Mouse (Mus musculus) kidney, adult 8-10 months (tissue): ENCODE results near the gene Prkd2.
A peak's percentile ranks its signal among the peaks of the same experiment; 100 is the strongest.

Experiments used
- DNase-seq, 2 experiments: peaks; one replicate each; pipeline ENCODE4 v3.0.0; 2022

Prkd2 gene

DNA sequence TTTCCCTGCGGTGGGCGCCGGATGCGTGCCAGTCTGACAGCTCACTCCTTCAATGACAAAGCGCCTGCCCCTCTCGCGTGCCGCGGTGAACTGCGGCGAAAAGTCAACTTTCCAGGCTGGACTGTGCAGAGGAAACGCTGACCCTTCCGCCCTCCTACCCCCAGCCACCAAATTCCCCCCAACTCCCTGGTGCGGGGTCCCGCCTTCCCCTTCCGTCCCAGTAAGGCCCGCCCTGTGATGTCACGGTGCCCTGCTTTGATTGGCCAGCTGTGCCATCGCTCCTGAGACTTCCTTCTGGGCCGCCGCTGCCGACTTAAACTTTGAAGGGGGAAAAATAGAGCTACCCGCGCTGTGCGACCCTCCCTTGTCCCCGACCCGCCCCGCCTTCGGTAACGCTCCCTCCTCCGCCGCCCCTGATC, at the start of gene Prkd2:
Gene Prkd2 (plus strand): TSS at position 258 of the 419 bp plus-strand sequence.
- peak; percentile 90 to 93 for DNase-seq

DNA sequence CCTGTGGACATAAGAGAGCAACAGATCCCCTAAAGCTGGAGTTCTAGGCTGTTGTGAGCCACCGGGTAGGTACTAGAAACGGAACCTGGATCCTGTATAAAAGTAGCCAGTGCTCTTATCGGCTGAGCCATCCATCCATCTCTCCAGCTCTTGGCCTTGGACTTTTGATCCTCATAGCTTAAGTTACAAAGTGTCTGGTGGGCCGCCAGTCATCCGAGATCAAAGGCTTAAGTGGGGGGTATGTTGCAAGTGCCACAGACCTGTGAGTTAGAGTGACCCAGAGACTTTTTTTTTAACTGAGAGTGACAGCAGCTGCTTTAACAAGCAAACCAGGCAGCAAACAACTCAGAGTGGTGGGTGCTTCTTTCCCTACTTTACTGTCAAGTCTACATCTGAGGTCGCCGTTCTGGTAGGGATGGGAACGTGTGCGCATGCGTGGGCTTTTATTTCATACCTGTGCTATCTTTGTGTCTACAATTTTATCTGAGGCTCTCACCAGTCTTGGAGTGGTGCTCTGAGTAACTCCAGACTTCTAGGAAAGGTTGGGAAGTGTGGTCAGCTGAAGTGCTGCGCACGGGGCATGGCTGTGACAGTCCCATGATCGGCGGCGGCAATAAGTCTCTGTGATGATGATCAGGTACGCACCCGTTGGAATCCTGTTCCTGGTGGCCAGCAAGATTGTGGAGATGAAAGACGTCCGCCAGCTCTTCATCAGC, 49.5 kb upstream of the Prkd2 start:
- DNase-seq: no peak

DNA sequence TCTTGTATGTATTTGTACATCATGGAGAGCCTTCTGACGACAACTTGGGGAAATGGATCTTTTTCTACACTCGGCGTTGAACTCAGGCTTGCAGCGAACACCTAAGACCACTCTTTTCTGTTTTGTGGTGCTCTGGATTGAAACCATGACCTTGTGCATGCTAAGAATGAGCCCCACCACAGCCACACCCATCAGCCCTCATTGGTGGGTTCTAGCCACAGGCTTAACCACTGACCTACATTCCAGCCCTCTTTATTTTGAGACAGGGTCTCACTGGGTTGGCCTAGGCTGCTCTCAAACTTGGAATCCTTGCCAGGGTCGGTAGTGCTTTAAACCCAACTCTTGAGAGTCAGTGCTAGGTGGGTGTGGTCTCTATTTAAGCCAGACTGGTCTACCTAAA, 47.8 kb upstream of the Prkd2 start:
- DNase-seq: no peak

DNA sequence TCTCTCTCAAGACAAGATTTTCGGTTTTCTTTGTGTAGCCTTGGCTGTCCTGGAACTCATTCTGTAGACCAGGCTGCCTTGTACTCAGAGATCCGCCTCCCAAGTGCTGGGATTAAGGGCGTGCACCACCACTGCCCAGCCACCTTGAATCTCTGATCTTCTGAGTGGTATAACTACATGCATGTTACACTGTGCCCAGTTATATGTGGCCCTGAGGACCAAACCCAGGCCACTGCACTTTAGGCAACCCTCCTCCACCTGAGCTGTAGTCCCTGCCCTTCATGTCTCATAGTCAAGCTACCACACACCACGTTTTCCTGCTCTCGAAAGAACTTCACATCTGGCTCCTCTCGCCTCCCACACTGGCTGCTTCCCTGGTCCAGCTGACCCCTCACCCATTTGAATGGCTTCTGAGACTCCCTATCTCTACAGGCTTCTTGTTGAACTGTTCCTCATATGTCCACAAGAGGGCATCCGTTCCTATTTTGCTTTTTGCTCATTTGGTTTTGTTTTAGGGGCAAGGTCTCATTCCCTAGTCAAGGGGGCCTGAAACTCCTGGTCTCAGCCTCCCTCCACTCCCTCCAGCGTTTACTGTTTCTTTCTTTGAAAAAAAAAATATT, 38.2 kb upstream of the Prkd2 start:
- DNase-seq: no peak

DNA sequence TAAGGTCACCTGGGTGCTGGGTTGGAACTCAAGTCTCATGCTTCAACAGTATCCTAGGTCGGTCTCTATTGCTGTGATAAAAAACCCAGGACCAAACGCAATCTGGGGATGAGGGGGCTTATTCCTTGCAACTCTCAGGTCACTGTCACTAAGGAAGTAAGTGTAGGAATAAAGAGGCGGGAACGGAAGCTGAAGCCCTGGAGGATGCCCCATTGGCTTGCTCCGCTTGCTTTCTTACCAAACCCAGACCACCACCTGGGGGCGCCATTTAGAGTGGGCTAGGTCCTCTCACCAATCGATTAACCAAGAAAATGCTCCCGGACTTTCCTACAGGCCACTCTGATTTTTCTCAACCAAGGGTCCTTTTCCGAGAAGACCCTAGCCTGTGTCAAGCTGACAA, 34.8 kb upstream of the Prkd2 start:
- no peak for DNase-seq

DNA sequence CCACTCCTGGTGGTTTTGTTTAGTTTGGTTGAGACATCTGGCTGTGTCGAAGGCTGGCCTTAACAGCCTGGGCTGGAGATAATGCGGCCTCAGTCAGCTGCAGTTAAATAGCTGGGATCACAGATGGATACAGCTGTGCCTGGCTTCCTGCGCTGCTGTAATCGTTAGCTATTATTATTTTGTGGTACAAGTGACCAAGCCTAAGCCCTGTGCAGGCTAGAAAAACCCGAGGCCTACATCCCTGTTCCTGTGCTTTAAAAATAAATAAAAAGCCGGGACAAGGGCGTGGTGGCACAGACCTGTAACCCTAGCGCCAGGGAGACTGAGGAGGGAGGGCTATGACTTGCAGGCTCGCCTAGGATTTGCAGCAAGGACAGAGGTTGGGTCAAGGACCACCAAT, 34.1 kb upstream of the Prkd2 start:
- DNase-seq: no peak

DNA sequence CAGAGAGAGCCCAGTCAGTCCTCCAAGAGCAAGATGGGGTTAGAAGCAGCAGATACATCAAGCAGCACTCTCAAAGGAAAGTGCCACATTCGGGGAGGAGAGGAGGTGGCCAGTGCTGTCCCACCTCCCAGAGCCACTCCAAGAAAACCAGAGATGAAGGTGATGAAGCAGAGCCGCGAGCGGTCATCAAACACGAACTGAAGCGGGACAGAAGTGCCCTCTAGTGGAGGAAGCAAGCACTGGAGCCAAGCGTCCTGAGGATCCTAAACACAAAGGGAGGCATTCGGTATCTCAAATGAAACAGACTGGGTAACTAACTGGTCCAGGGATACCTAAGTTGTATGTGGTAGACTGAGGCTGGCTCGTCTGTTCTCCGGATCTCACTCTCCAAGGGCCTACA, 33.0 kb upstream of the Prkd2 start:
- peak; percentile 47 to 73 for DNase-seq

DNA sequence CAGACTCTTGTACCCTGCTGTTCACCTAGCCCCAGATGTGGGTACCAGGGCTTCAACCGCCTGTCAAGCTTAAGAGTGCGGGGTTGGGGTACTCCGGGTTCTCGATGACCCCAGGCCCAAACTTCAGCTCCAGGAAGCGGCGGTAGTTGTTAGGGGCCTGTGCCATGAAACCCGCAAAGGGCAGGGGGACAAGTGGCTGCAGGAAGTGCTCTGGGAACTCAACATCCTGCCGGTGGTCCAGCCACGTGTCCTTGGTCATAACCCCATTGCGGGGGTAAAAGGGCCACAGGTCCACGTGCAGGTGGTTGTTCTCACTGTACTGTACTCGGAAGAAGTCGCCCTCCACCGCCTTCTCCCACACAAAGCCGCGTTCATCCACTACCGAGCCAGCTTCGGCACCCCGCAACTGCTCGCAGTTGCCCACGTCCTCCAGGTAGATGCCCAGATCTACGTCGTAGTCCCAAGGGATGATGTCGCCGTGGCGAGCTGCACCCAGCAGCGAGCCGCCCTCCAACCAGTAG, 32.2 kb upstream of the Prkd2 start:
- DNase-seq: no peak

DNA sequence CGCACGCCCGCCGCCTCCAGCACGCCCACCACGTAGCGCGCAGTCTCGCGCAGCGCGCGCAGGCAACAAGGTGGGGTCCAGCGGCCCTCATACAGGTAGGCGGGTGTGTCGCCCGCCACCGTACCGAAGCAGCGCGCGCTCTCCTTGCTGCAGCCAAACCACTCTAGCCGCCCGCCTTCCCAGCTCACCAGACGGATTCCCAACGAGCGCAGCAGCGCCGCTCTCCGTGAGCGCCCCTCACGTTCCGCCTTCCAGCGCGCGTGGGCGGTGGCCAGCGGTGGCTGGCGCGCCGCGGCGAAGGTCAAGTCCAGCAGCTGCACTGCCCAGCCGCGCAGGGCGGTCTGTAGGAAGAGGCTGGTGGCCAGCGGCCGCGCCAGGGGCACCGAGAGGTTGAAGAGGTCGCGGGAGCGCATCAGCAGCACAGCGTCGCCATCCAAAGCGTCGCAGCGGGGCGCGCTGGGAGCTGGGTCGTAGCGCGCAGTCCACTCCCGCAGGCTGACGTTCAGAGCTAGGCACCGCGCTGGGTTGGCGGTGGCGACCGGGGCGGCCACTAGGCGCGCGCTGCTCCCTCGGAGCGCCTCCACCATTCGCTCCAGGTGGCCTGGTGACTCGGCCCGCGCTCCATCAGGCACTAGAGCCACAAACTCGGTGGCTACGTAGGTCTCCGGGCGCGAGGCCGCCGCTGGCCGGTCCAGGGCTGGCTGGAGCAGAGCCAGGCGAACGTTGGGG, 31.6 kb upstream of the Prkd2 start:
- DNase-seq: no peak

DNA sequence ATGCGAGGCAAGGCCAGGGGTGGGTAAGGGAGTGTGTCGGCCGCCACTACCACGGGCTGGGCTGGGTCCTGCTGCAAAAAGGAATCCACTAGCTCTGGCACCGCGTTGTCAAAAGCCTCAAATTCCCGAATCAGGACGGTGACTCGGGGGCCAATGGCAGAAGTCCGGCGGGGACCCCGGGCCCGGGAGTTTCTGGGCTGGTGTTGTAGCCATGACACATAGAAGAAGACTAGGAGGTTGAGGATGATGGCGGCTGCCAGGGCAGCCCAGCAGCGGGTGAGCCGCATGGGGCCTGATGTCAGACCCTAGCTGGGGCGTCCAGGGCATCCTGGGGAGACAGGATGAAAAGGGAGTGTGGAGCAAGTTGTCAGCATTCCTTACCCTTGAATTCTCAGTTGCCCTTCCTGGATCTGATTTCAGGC, 31.0 kb upstream of the Prkd2 start:
- DNase-seq: no peak

DNA sequence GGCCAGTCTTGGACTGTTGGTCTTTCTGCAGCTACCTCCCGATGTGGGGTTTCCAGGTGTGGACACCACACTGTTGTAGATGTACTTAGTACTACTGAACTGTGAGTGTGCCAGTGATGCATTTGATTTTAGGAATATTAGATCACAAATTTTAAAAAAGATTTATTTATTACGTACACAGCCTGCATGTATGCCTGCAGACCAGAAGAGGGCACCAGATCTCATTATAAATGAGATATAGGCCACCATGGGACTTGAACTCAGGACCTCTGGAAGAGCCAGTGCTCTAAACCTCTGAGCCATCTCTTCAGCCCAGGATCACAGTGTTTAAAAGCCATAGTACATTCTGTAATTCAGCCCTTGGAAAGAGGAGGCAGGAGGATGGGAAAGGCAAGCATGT, 30.2 kb upstream of the Prkd2 start:
- no peak for DNase-seq

DNA sequence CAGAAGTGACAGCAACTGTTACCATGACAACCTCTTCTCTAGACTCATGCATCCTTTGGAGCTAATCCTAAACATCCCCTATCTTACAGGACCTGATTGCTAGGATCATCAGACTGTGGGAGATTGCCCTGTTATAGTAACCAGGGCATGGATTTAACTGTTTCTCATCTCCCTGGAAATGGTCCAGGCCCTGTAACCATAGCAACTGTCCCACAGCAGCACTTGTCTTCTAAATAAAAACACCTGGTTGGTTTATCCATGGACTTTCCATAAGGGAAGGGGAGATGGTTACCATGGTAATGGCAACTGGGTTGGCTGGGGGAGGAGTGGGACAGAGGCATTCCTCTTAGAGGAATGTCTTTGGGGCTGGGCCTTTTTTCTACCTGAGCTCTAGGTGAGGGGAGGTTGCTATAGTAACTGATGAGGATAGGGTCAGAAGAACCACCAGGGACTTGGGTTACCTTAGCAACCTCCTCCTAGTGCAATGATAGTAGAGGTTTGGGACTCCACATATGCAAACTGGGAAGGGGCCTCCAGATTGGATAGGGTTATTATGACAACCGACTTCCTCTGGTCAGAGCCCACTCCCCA, 27.3 kb upstream of the Prkd2 start, which contains the start of gene Strn4:
Gene Strn4 (plus strand): TSS at position 539 of the 591 bp plus-strand sequence.
- DNase-seq: peak in 1 of 2 experiments; percentile 25

DNA sequence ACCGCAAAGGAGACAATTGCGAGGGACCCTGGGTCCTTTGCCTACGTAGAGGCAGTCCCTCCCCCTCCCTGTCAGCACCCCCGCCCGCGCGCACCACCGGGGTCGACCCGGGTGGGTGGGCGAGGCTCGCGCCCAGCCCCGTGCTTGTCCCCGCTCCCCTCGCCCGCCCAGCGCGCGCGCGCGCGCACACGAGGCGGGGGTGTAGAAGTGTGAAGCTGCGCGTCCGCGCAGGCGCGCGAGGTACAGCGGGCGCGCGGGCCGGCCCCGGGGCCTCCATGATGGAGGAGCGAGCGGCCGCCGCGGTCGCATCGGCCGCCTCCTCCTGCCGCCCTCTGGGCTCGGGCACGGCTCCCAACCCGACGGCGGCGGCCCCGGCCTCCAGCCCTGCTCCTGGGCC, 26.6 kb upstream of the Prkd2 start:
- DNase-seq: peak; percentile 55 to 63

DNA sequence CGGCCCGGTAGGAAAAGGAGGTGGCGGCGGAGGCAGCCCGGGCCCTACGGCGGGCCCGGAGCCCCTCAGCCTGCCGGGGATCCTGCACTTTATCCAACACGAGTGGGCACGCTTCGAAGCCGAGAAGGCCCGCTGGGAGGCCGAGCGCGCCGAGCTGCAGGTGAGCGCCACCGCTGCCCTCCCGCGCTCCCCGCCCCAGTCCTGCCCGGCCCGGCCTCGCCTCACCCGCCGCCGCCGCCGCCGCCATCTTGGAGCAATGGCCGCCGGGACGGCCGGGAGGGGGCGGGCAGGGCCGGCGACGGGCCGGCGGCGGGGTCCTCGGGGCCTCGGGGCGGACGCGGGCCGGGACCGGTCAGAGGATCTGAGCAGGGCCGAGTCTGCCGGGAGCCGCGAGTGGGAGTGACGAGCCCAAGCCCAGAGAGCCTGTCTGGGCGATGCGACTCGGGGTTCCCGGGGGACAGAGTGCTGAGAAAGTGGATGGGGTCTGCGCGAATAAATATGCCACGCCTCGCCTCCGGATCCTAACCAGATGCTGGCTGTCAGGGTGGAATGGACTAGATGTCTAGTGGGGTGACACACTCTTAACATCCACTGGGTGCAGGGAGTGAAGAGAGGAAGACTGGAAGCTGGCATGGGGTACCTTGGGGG, 26.1 kb upstream of the Prkd2 start, which contains the start of gene Fkrp:
Gene Fkrp (minus strand): TSS at position 258 of the 648 bp plus-strand sequence.
- peak in 1 of 2 experiments; percentile 41 for DNase-seq

DNA sequence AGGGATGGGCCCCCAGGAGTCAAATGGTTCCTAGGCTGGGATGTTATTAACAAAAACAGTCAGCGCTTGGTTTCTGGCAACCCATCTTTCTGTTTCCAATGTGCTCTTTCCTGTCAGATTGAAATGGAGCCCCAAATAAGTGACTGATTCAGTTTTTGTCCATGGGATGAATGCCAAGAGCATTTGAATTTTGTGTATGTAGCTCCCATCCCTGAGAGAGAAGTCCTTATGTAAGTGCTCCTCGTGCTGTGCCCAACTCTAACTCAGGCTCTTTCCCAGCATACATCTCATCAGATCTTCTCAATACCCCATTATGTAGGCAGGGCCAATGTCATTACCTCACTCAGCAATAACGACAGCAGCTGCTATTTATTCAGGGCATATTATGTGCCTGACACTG, 25.0 kb upstream of the Prkd2 start:
- DNase-seq: no peak

DNA sequence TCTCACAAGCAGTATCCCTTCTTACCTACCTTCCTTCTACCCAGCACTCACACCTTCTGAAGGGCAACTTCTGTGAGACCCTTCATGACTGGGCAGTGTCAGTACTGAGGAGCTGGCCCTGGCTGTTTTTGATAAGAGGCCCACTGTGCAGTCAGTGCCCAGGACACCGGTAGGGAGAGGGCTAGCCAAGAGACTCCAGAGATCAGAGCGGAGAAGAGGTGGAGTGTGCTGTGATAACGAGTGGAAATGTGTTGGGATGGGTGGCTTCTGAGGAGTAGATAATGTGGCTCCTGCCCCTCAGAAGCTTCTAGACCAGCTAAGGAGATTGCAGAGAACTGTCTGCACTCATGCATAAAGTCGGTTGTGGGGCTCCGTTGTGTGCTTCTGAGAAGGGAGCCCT, 22.9 kb upstream of the Prkd2 start:
- no peak for DNase-seq

DNA sequence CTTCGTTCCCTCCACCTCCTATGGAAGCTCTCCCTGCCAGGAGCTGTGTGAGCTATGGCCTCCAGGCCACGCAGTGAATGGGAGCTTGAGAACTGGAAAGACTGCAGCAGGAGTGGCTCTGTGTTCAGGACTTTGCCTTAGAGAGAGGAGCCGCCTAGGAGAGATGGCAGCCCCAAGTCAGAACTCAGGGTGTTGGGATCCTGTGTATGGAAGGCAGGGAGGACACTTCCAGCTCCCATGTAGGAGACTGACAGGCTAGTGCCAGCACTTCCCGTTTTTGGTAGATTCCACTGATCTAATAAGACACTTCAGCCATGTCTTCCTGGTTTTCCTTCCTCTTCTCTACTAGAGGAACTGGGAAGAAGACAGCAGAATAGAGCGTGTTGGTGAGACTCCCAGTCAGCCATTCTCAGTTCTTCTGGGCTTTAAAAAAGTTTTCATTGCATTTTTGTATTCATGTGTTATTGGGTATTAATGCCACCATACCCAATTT, 22.4 kb upstream of the Prkd2 start:
- DNase-seq: no peak

DNA sequence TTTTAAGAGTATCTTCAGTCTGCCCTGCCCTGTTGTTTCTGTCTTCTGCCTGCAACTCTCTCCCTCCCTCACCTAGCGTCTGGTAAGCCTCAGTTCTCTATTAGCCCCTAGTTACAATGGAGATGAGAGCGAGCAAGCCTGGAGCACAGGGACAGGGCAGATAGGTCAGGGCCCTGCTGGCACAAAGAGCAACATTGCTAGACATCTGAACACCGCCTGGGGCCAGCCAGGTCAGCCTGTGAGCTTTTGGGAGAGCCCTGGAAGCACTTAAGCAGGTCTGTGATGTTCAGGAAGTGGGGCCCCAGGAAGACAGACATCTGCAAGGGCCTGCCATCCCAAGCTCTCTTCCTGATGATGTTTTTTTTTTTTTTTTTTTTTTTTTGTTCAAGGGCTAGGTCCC, 21.6 kb upstream of the Prkd2 start:
- no peak for DNase-seq

DNA sequence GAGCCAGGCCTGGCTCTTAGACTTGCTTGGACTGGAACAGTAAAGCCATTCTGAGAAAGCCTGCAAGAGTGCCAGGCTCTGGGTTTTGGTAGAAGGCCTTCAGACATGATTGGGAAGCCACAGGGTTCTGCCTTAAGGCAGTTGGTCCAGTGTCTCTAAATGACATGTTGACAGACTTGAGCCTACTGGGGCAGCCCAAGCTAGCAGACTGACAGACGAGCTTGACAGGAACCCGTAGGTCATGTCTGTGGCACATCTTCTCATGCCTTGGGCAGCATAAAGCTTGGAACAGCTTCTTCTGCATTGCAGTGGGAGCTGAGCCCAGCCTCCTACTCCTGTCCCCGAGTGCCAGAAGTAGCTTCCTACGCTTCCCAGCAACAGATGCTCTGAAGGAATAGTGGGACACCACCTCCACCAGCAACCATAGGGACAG, 21.0 kb upstream of the Prkd2 start:
- no peak for DNase-seq

DNA sequence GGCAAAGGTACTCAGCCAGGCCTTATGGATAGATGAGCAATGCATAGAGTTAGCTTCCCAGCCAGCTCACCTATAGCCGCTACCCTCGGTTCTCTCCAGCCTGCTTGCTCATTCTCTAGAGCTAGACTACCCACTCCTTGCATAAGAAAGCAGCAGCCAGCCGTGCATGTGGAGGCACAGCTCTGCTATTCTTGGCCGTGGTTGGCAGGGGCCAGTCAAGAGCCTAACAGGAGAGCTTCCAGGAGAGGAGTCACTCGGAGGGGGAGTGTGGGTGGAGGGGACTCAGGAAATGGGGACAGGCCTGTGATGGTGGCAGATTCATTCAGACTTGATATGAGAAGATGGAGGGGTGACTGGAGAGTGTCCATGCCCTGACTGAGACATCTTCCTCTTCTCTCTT, 19.0 kb upstream of the Prkd2 start:
- DNase-seq: no peak

DNA sequence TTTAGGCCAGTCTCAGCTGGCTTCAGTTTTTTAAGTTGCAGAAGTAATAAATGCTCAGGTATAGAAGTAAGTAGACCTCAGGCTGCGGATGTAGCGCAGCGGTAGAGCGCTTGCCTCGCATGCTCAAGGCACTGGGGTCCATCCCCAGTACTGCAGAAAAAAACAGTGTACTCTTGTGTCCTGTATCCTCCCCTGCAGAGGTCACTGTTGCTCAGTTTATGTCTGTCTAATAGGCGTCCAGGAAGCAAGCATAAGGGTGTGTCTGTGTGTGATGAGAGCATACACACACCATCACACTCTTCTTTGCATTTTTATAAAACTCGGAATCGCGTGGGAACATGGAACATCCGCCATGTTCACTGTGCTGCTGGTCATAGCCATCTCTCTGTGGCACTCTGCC, 16.9 kb upstream of the Prkd2 start:
- DNase-seq: no peak

DNA sequence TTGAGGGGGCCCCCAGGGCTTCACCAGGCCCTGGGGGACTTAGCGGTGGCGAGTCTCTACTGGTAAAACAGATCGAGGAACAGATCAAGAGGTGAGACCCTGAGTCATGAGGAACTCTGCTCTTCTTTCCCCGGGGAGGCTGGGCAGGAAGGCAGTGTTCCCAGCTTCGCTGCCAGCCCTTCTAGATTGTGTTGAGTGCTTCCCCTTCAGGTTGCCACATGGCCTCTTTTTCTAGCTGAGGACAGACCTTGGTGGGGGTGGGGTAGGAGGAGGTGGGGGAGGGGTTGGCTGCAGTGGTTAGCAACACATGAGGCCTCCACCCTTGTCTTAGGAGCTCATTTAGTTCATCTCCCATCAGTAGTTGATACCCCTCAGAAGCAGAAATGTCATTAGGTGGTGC, 16.1 kb upstream of the Prkd2 start:
- no peak for DNase-seq

DNA sequence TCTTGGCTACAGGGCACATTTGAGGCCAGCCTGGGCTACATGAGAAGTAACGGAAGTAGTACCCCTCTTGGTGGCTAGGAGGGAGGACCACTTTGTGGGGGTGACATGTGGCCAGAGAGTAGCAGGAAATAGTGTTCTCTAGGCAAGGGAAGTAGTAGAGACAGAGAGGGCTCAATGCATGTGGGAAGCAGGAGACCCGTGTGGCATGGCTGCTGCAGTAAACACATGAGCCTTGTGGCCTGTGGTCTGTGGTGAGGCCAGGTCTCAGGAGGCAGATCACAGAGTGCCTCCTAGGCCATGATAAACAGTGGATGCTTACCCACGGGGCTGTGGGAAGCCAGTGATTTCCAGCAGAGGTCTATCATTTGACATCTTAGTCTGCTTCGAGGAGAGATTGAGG, 15.4 kb upstream of the Prkd2 start:
- DNase-seq: no peak
